Mouse (Mus musculus) forebrain, embryonic 11.5 days (tissue): Measurements from ENCODE around the gene Gm11027. TPM values are rescaled to one million over a fixed set of nuclear protein-coding genes. Genes with fewer than 3 reads are reported as not detected.

Source experiments
- ATAC-seq: fragments of 200-750 bp; cut with Nextera tagmentation; replicated peaks from 2 replicates; pipeline ENCODE4 v1.8.0; 2017; ENCODE audit warnings: moderate TSS enrichment; ENCODE audit not compliant: low FRiP score
- DNase-seq: peaks from one replicate; pipeline ENCODE4 v3.0.0-alpha.2; 2017; ENCODE audit warnings: low spot score
- H3K27ac ChIP-seq: fragments of 300-500 bp; sonication (generic); 2 replicates; pipeline ENCODE4 v1.5.1; 2014; ENCODE audit warnings: low read depth, low read length
- H3K27me3 ChIP-seq: fragments of 300-500 bp; sonication (generic); 2 replicates; pipeline ENCODE4 v1.6.1; 2014; ENCODE audit warnings: mild to moderate bottlenecking, low read length, mixed read lengths; ENCODE audit not compliant: control insufficient read depth, insufficient read depth
- H3K36me3 ChIP-seq: fragments of 300-500 bp; sonication (generic); 2 replicates; pipeline ENCODE4 v1.6.1; 2014; ENCODE audit warnings: mild to moderate bottlenecking, low read length, moderate library complexity, mixed read lengths; ENCODE audit not compliant: control insufficient read depth, insufficient read depth
- H3K4me1 ChIP-seq: fragments of 300-500 bp; sonication (generic); replicated peaks from 2 replicates; pipeline ENCODE4 v1.6.1; 2014; ENCODE audit warnings: low read length, mixed read lengths; ENCODE audit not compliant: control insufficient read depth, insufficient read depth
- H3K4me2 ChIP-seq: fragments of 300-500 bp; sonication (generic); 2 replicates; pipeline ENCODE4 v1.6.1; 2014; ENCODE audit warnings: low read depth, mild to moderate bottlenecking, low read length, moderate library complexity, mixed read lengths; ENCODE audit not compliant: severe bottlenecking
- H3K4me3 ChIP-seq: fragments of 300-500 bp; sonication (generic); 2 replicates; pipeline ENCODE4 v1.5.1; 2014; ENCODE audit warnings: low read depth, low read length
- H3K9ac ChIP-seq: fragments of 300-500 bp; sonication (generic); 2 replicates; pipeline ENCODE4 v1.6.1; 2014; ENCODE audit warnings: low read length
- H3K9me3 ChIP-seq: fragments of 300-500 bp; sonication (generic); 2 replicates; pipeline ENCODE4 v1.6.1; 2016; ENCODE audit warnings: low read length, mixed read lengths; ENCODE audit not compliant: control insufficient read depth
- WGBS: fragments of 180-500 bp; shearing (Covaris S2); extraction: QIAGEN DNeasy Blood & Tissue Kit; methylation state at CpG from one replicate; pipeline ENCODE4 v1.1.7; 2014; 5-methylcytosine and 5-hydroxymethylcytosine counted together
- polyA plus RNA-seq: library from polyadenylated mRNA; unstranded; fragments of >200 nt; fragmentation: Nextera tagmentation; extraction: Ambion mirVana; gene quantifications from 2 replicates; pipeline ENCODE4 v1.2.1, GENCODE M21; 2014

Gm11027 gene
- polyA plus RNA-seq, 1 experiment from 2014 or later, result not detected

GRCm38 (mm10) chr12:116281427-116282281 lies 6.5 kb downstream of the Gm11027 start:
- DNase-seq, result peak; percentile 66
- H3K9me3 ChIP-seq, result no peaks in the 10 kb centered on the region
- peak overlapping the region; percentile 96 for H3K4me3 ChIP-seq
- under 1% methylated on average over 55 of the region's 55 CpGs for WGBS
- no peak for ATAC-seq
- H3K27ac ChIP-seq, result peak overlapping the region; percentile 91
- H3K9ac ChIP-seq, result peak overlapping the region; percentile 96
- H3K27me3 ChIP-seq, result no peaks in the 10 kb centered on the region
- H3K4me2 ChIP-seq, result peak overlapping the region; percentile 98
- peaks cover 2% of the 10 kb centered on the region; the same call in 1 of the 2 replicates for H3K4me1 ChIP-seq
- H3K36me3 ChIP-seq, result no peaks in the 10 kb centered on the region

DNA sequence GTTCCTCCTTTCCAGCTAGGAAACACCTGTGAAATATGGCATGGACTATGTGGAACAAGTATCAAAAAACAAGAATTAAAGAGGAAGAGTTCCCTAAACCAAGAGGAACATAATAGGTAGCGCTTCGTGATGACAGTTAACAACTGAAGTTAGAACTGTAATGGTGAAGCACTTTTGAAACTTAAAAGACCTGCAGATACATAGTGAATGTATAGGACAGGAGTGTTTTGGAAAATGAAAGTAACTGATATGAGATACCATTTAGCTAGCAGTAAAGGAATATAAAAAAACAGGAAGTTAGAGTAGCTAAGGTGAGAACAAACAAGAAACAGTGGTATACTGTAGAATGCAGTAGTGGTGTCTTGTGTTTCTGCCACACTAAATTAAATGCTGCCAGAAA lies 7.7 kb downstream of the Gm11027 start:
- no peak for ATAC-seq
- H3K27ac ChIP-seq, result no peak overlapping the region
- H3K4me1 ChIP-seq, result peaks cover 2% of the 10 kb centered on the region; the same call in 1 of the 2 replicates
- no peak overlapping the region for H3K4me3 ChIP-seq
- DNase-seq, result no peak
- no peaks in the 10 kb centered on the region for H3K9me3 ChIP-seq
- no peak overlapping the region for H3K9ac ChIP-seq
- no peaks in the 10 kb centered on the region for H3K27me3 ChIP-seq
- H3K4me2 ChIP-seq, result no peak overlapping the region
- no peaks in the 10 kb centered on the region for H3K36me3 ChIP-seq
- 96% methylated on average over 2 of the region's 2 CpGs for WGBS

- DNase-seq, result no peak
- Histone ChIP-seq H3K9ac (no peak overlapping the region), H3K27me3 (no peaks in the 10 kb centered on the region), H3K4me1 (peaks cover 2% of the 10 kb centered on the region; the same call in 1 of the 2 replicates), H3K4me3 (no peak overlapping the region), H3K9me3 (no peaks in the 10 kb centered on the region), H3K4me2 (no peak overlapping the region), H3K27ac (no peak overlapping the region), H3K36me3 (no peaks in the 10 kb centered on the region)
- WGBS, result 93% methylated on average over 2 of the region's 2 CpGs
- no peak for ATAC-seq
These were observed 8.3 kb downstream of the Gm11027 start for GRCm38 (mm10) chr12:116283511-116283910.

- Histone ChIP-seq H3K36me3 (no peaks in the 10 kb centered on the region), H3K27ac (no peak overlapping the region), H3K9me3 (no peaks in the 10 kb centered on the region), H3K4me2 (no peak overlapping the region), H3K27me3 (no peaks in the 10 kb centered on the region), H3K4me1 (no peaks in the 10 kb centered on the region), H3K4me3 (no peak overlapping the region), H3K9ac (no peak overlapping the region)
- DNase-seq (no peak), ATAC-seq (no peak)
- 91% methylated on average over 2 of the region's 2 CpGs for WGBS
These were observed 18.0 kb downstream of the Gm11027 start for GRCm38 (mm10) chr12:116293185-116293584.

GRCm38 (mm10) chr12:116293599-116294292 lies 18.6 kb downstream of the Gm11027 start:
- Histone ChIP-seq H3K36me3 (no peaks in the 10 kb centered on the region), H3K4me3 (no peak overlapping the region), H3K4me1 (no peaks in the 10 kb centered on the region), H3K9ac (no peak overlapping the region), H3K4me2 (no peak overlapping the region), H3K27me3 (no peaks in the 10 kb centered on the region), H3K9me3 (no peaks in the 10 kb centered on the region), H3K27ac (no peak overlapping the region)
- WGBS, result 84% methylated on average over 4 of the region's 4 CpGs
- ATAC-seq (no peak), DNase-seq (no peak)

GRCm38 (mm10) chr12:116299906-116300305 lies 24.7 kb downstream of the Gm11027 start:
- ATAC-seq (no peak), DNase-seq (no peak)
- H3K36me3 ChIP-seq, result no peaks in the 10 kb centered on the region
- H3K27ac ChIP-seq, result no peak overlapping the region
- WGBS, result 90% methylated on average over 2 of the region's 2 CpGs
- no peaks in the 10 kb centered on the region for H3K9me3 ChIP-seq
- H3K4me1 ChIP-seq, result no peaks in the 10 kb centered on the region
- no peak overlapping the region for H3K4me3 ChIP-seq
- H3K27me3 ChIP-seq, result no peaks in the 10 kb centered on the region
- no peak overlapping the region for H3K4me2 ChIP-seq
- H3K9ac ChIP-seq, result no peak overlapping the region

GRCm38 (mm10) chr12:116302181-116302580 lies 27.0 kb downstream of the Gm11027 start:
- no peaks in the 10 kb centered on the region for H3K36me3 ChIP-seq
- no peak overlapping the region for H3K4me2 ChIP-seq
- no peak for DNase-seq
- no peaks in the 10 kb centered on the region for H3K4me1 ChIP-seq
- ATAC-seq, result no peak
- no peak overlapping the region for H3K4me3 ChIP-seq
- H3K27me3 ChIP-seq, result no peaks in the 10 kb centered on the region
- H3K9me3 ChIP-seq, result no peaks in the 10 kb centered on the region
- H3K27ac ChIP-seq, result no peak overlapping the region
- H3K9ac ChIP-seq, result no peak overlapping the region

- Histone ChIP-seq H3K27ac (no peak overlapping the region), H3K36me3 (no peaks in the 10 kb centered on the region), H3K4me1 (no peaks in the 10 kb centered on the region), H3K9me3 (no peaks in the 10 kb centered on the region), H3K9ac (no peak overlapping the region), H3K4me3 (no peak overlapping the region), H3K4me2 (no peak overlapping the region), H3K27me3 (no peaks in the 10 kb centered on the region)
- DNase-seq (no peak), ATAC-seq (no peak)
- WGBS, result 60% methylated on average over 1 of the region's 1 CpGs
These were observed 30.9 kb downstream of the Gm11027 start for GRCm38 (mm10) chr12:116306042-116306441.
